ENCODE assay signal across 24 mouse cellular contexts in genomic region chr6:31540018-31540417, GRCm38 (mm10). TPM values are rescaled to one million over a fixed set of nuclear protein-coding genes. Genes with fewer than 3 reads are reported as not detected.
A peak's percentile ranks its signal among the peaks of the same experiment; 100 is the strongest.
DNase-seq lines count a peak whose midpoint lies in the region; ATAC-seq and TF ChIP-seq lines count a peak whose summit lies in the region.
"Had no signal": no experiment of that assay in that cellular context is flagged by ENCODE, and none has a peak within 500 bp of the region (broad histone marks: within the 10 kb centered on the region; RNA-seq: fewer than 3 reads in every experiment).

No protein-coding gene starts in this region.

- TF ChIP-seq RAD21 in MEL (IDR thresholded peaks at IDR 0.05; ENCODE audit: low read depth, low read length): no peak

- TF ChIP-seq CTCF in MEL (IDR thresholded peaks at IDR 0.05 in 2 of 3, conservative IDR thresholded peaks at IDR 0.05 in 1 of 3; ENCODE audit: control insufficient read depth in 1 of 3, insufficient read depth in 1 of 3, low read depth in 2 of 3, low read length in 3 of 3, poor library complexity in 1 of 3, severe bottlenecking in 1 of 3): no peak

- ATAC-seq in frontal cortex, adult (ENCODE audit: low TSS enrichment): peak; percentile 50
- ATAC-seq in liver, embryonic 15.5 days (ENCODE audit: insufficient read depth): peak; percentile 62
- no peak; the same call in 1 of the 2 replicates for ATAC-seq in kidney, embryonic 15.5 days (replicated peaks; ENCODE audit: low FRiP score)
- ATAC-seq: forebrain, embryonic 15.5 days; Patski had no signal

- no peaks in the 10 kb centered on the region for H3K27me3 ChIP-seq in MEL (ENCODE audit: control insufficient read depth in 1 of 2, insufficient read depth in 2 of 2, low read length in 2 of 2)
- H3K27me3 ChIP-seq in liver, embryonic 15.5 days: no peaks in the 10 kb centered on the region
- H3K27me3 ChIP-seq in kidney, embryonic 15.5 days: no peaks in the 10 kb centered on the region
- H3K27me3 ChIP-seq: embryonic facial prominence, embryonic 13.5 days; forebrain, embryonic 12.5 days; forebrain, embryonic 15.5 days; hindbrain, embryonic 12.5 days; hindbrain, embryonic 15.5 days; Patski had no signal

- H3K4me3 ChIP-seq in MEL (ENCODE audit: control insufficient read depth in 1 of 2, insufficient read depth in 1 of 2, low read depth in 2 of 2, low read length in 2 of 2): no peak overlapping the region
- H3K4me3 ChIP-seq in liver, embryonic 15.5 days (replicated peaks): no peak overlapping the region
- no peak overlapping the region for H3K4me3 ChIP-seq in kidney, embryonic 15.5 days (replicated peaks)
- H3K4me3 ChIP-seq: embryonic facial prominence, embryonic 10.5 days; embryonic facial prominence, embryonic 13.5 days; erythroblast, embryonic 14.5 days; forebrain, embryonic 12.5 days; forebrain, embryonic 15.5 days; gastrocnemius, adult 2 months; hindbrain, embryonic 12.5 days; hindbrain, embryonic 15.5 days had no signal

- TF ChIP-seq EP300 in MEL (IDR thresholded peaks at IDR 0.05; ENCODE audit: low read depth in 1 of 2, low read length in 2 of 2): no peak

- no peak for TF ChIP-seq POLR2A in MEL (IDR thresholded peaks at IDR 0.05; ENCODE audit: control insufficient read depth in 1 of 2, insufficient read depth in 1 of 2, low read depth in 1 of 2, low read length in 2 of 2, poor library complexity in 1 of 2)

- H3K9ac ChIP-seq in MEL (ENCODE audit: control insufficient read depth, low read depth, low read length, poor library complexity, severe bottlenecking): no peak overlapping the region
- no peak overlapping the region for H3K9ac ChIP-seq in liver, embryonic 15.5 days
- H3K9ac ChIP-seq in kidney, embryonic 15.5 days: no peak overlapping the region
- H3K9ac ChIP-seq: embryonic facial prominence, embryonic 13.5 days; forebrain, embryonic 12.5 days; forebrain, embryonic 15.5 days; hindbrain, embryonic 12.5 days; hindbrain, embryonic 15.5 days had no signal

- H3K27ac ChIP-seq in MEL (ENCODE audit: control insufficient read depth, low read depth, low read length): no peak overlapping the region
- no peak overlapping the region for H3K27ac ChIP-seq in liver, embryonic 15.5 days (replicated peaks)
- H3K27ac ChIP-seq in kidney, embryonic 15.5 days: no peak overlapping the region
- H3K27ac ChIP-seq: embryonic facial prominence, embryonic 10.5 days; embryonic facial prominence, embryonic 13.5 days; forebrain, embryonic 12.5 days; forebrain, embryonic 15.5 days; gastrocnemius, adult 2 months; hindbrain, embryonic 12.5 days; hindbrain, embryonic 15.5 days had no signal

- H3K36me3 ChIP-seq in MEL (ENCODE audit: control insufficient read depth in 1 of 2, insufficient read depth in 2 of 2, low read length in 2 of 2): peaks cover 0 to 17% of the 10 kb centered on the region in 2 experiments; a peak in 2 of 4 replicates
- H3K36me3 ChIP-seq in liver, embryonic 15.5 days (replicated peaks): no peaks in the 10 kb centered on the region
- no peaks in the 10 kb centered on the region for H3K36me3 ChIP-seq in kidney, embryonic 15.5 days
- H3K36me3 ChIP-seq: embryonic facial prominence, embryonic 13.5 days; forebrain, embryonic 15.5 days; hindbrain, embryonic 12.5 days had no signal

- H3K4me1 ChIP-seq in MEL (ENCODE audit: control insufficient read depth in 1 of 2, insufficient read depth in 2 of 2, low read length in 2 of 2): peaks cover 9 to 12% of the 10 kb centered on the region in 2 experiments
- H3K4me1 ChIP-seq in liver, embryonic 15.5 days (replicated peaks): peaks cover 45% of the 10 kb centered on the region
- 0 out of 2 replicates have a peak, but pooled peaks cover 15% of the 10 kb centered on the region for H3K4me1 ChIP-seq in kidney, embryonic 15.5 days
- H3K4me1 ChIP-seq: embryonic facial prominence, embryonic 13.5 days; forebrain, embryonic 12.5 days; forebrain, embryonic 15.5 days; hindbrain, embryonic 12.5 days; hindbrain, embryonic 15.5 days had no signal

- no peak overlapping the region for H3K4me2 ChIP-seq in liver, embryonic 15.5 days
- H3K4me2 ChIP-seq in kidney, embryonic 15.5 days: no peak overlapping the region
- H3K4me2 ChIP-seq: embryonic facial prominence, embryonic 13.5 days; forebrain, embryonic 12.5 days; forebrain, embryonic 15.5 days; heart, embryonic 11.5 days; hindbrain, embryonic 12.5 days; hindbrain, embryonic 15.5 days had no signal

- no peaks in the 10 kb centered on the region for H3K9me3 ChIP-seq in MEL (replicated peaks; ENCODE audit: insufficient read depth, low read length)
- H3K9me3 ChIP-seq in liver, embryonic 15.5 days (replicated peaks): no peaks in the 10 kb centered on the region
- H3K9me3 ChIP-seq in kidney, embryonic 15.5 days (replicated peaks): no peaks in the 10 kb centered on the region
- H3K9me3 ChIP-seq: embryonic facial prominence, embryonic 10.5 days; embryonic facial prominence, embryonic 13.5 days; forebrain, embryonic 12.5 days; forebrain, embryonic 15.5 days; hindbrain, embryonic 12.5 days; hindbrain, embryonic 15.5 days had no signal

- H3K79me2 ChIP-seq in MEL (ENCODE audit: control insufficient read depth, insufficient read depth, low read length, poor library complexity): no peaks in the 10 kb centered on the region

- WGBS in liver, embryonic 15.5 days (ENCODE audit: insufficient replicate concordance): 47% methylated on average over 6 of the region's 6 CpGs
- WGBS in kidney, embryonic 15.5 days: 87% methylated on average over 6 of the region's 6 CpGs

- DNase-seq in frontal cortex, postnatal 36 days (ENCODE audit: low spot score in 2 of 2): no peak
- DNase-seq in MEL (ENCODE audit: low read depth, low spot score): peak; percentile 28
- DNase-seq in cerebellum, postnatal 4 days (ENCODE audit: low spot score in 2 of 2): no peak
- DNase-seq: adrenal gland, postnatal 14 days; cerebellum, adult 11 months; cerebellum, adult 2 months; cerebellum, adult 9-11 months; cerebellum, postnatal 25 days; embryo, embryonic 11 days; gastrocnemius, adult 2 months; gastrocnemius, postnatal 14 days; heart, adult 11 months had no signal

TF ChIP-seq in MEL, 35 proteins besides CTCF, POLR2A, EP300 and RAD21:
- TF ChIP-seq TAL1 (IDR thresholded peaks at IDR 0.05; ENCODE audit: low read length) (no peak), TCF12 (IDR thresholded peaks at IDR 0.05; ENCODE audit: low read depth, low read length) (no peak), ETS1 (IDR thresholded peaks at IDR 0.05; ENCODE audit: low read depth, low read length) (no peak), GATA1 (IDR thresholded peaks at IDR 0.05; ENCODE audit: low read depth, low read length) (no peak), MXI1 (IDR thresholded peaks at IDR 0.05; ENCODE audit: low read depth, low read length) (no peak), USF2 (IDR thresholded peaks at IDR 0.05; ENCODE audit: borderline replicate concordance in 1 of 2, insufficient read depth in 1 of 2, low read depth in 1 of 2, low read length in 2 of 2) (no peak), RCOR1 (IDR thresholded peaks at IDR 0.05; ENCODE audit: low read depth, low read length) (no peak)

RNA-seq across cellular contexts. Expression of gene Podxl, which starts 23.8 kb away (rescaled TPM):
- total RNA-seq in MEL (2012; rRNA removed): 14.2 and 19.1 TPM in 2 replicates
- polyA plus RNA-seq in MEL (2012; ENCODE audit: insufficient read depth in 1 of 2, insufficient read length in 2 of 2, low read depth in 1 of 2, low replicate concordance in 2 of 2, missing spikeins in 1 of 2): 10 to 100 TPM in 1 of 2 experiments, not detected in 1; 40.8 TPM
- 5.1 and 5.8 TPM in 2 replicates for polyA plus RNA-seq in liver, embryonic 15.5 days (2015; fragmentation: Nextera tagmentation; extraction: Ambion mirVana)
- 62.1 and 65.3 TPM in 2 replicates for polyA plus RNA-seq in kidney, embryonic 15.5 days (2015; fragmentation: Nextera tagmentation; extraction: Ambion mirVana)
